Mouse (Mus musculus) thymus, postnatal 10 days (tissue): ENCODE results near the gene 1700020D05Rik.
A peak's percentile ranks its signal among the peaks of the same experiment; 100 is the strongest.
"Not testable (repeated sequence)": the region's sequence is repeated elsewhere in the genome, so short reads cannot be mapped to it uniquely, and the experiment has no call there.

Experiments
- DNase-seq, 2 experiments: peaks; one replicate each; pipeline ENCODE4 v3.0.0; 2021; ENCODE audit warnings: low spot score in 2 of 2

1700020D05Rik gene

GRCm38 (mm10) chr19:5495353-5496051, 8.1 kb downstream of the 1700020D05Rik start:
- no peak for DNase-seq

GRCm38 (mm10) chr19:5494314-5494713, 9.3 kb downstream of the 1700020D05Rik start:
- DNase-seq, result no peak

GRCm38 (mm10) chr19:5493301-5493721, 10.3 kb downstream of the 1700020D05Rik start:
- DNase-seq, result not testable (repeated sequence)

- no peak for DNase-seq
These were observed 10.9 kb downstream of the 1700020D05Rik start for GRCm38 (mm10) chr19:5492641-5493040.

GRCm38 (mm10) chr19:5490898-5491708, 12.5 kb downstream of the 1700020D05Rik start:
- DNase-seq, result peak; percentile 78 to 81

GRCm38 (mm10) chr19:5490313-5490897, 13.2 kb downstream of the 1700020D05Rik start, which contains the start of gene Cfl1:
Gene Cfl1, plus strand, starts transcription at chr19:5490455.
- peak; percentile 94 to 95 for DNase-seq

- DNase-seq, result not testable (repeated sequence)
These were observed 13.9 kb downstream of the 1700020D05Rik start for GRCm38 (mm10) chr19:5489721-5490120.

- DNase-seq, result peak; percentile 98 to 99
These were observed 14.6 kb downstream of the 1700020D05Rik start for GRCm38 (mm10) chr19:5488878-5489571.

GRCm38 (mm10) chr19:5487768-5488550, 15.6 kb downstream of the 1700020D05Rik start, which contains the start of gene Mus81:
Gene Mus81, minus strand, starts transcription at chr19:5488402.
- peak; percentile 93 to 98 for DNase-seq

GRCm38 (mm10) chr19:5486771-5487170, 16.8 kb downstream of the 1700020D05Rik start:
- DNase-seq, result no peak

- DNase-seq, result no peak
These were observed 17.3 kb downstream of the 1700020D05Rik start for GRCm38 (mm10) chr19:5486286-5486685.

GRCm38 (mm10) chr19:5485821-5486220, 17.8 kb downstream of the 1700020D05Rik start:
- no peak for DNase-seq

GRCm38 (mm10) chr19:5485371-5485770, 18.2 kb downstream of the 1700020D05Rik start:
- no peak for DNase-seq

- no peak for DNase-seq
These were observed 19.1 kb downstream of the 1700020D05Rik start for GRCm38 (mm10) chr19:5484496-5484895.

GRCm38 (mm10) chr19:5483386-5484359, 19.9 kb downstream of the 1700020D05Rik start:
- peak in 1 of 2 experiments; percentile 2 for DNase-seq

- no peak for DNase-seq
These were observed 22.2 kb downstream of the 1700020D05Rik start for GRCm38 (mm10) chr19:5481398-5481797.

GRCm38 (mm10) chr19:5480016-5480415, 23.6 kb downstream of the 1700020D05Rik start:
- DNase-seq, result no peak

GRCm38 (mm10) chr19:5477668-5478300, 25.8 kb downstream of the 1700020D05Rik start:
- DNase-seq, result no peak

GRCm38 (mm10) chr19:5477004-5477667, 26.5 kb downstream of the 1700020D05Rik start:
- DNase-seq, result no peak
